Mouse (Mus musculus): Measurements from ENCODE around the gene Cdc26.

DNA sequence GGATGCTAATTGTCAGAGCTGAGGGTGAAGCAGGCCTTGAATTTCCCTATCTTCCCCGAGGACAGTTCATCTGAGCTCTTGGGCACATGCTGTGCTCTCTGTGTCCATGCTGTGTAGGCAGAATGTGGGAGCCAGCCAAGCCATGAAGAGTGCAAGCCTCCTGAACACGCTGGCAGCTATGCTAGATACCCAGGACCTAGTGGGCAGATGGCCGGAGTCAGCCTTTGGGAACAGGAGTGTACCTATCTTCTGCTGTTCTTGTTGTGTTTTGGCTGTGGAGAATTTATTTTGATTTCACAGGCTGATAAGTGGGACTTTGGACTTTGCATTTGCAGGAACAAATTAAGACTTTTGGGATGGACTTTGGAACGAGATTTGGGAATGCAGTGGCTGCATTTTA lies 32.1 kb upstream of the Cdc26 start:
- TF ChIP-seq CTCF (IDR thresholded peaks at IDR 0.05; ENCODE audit: extremely low read depth, insufficient read depth, insufficient read length, insufficient replicate concordance) (no peak), POLR2A (IDR thresholded peaks at IDR 0.05; ENCODE audit: low read depth, low read length) (no peak)
